Mouse (Mus musculus): ENCODE measurements at regions not wholly inside any gene's neighbourhood (a gene's known extent, or its start where the extent isn't known, plus 50 kb on each side); places are given as distances from the start of the nearest gene placed in this dataset.

DNA sequence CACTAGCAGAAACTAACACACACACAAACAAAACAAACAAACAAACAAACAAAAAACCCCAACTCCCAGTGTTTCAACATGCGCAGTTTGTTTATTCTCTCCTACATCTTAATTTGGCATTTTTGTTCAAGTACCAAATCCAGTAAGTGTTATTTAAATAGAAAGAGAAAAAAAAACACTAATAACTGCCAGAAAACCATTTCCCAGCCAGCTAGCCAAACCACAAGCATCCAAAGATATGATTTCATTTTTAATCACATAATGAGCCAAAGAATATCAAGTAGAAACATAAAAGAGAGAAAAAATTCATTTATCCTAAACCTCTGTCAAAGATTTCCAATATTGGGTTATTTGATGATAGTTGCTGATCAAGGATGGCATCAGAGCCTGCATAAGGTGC, 102.3 kb downstream of the Snx18 start:
- TF ChIP-seq CTCF (IDR thresholded peaks at IDR 0.05; ENCODE audit: insufficient read depth, low read depth, low read length): no peak
- TF ChIP-seq POLR2A (IDR thresholded peaks at IDR 0.05; ENCODE audit: insufficient read depth, low read depth, low read length): no peak
